Mouse (Mus musculus) hindbrain, embryonic 10.5 days (tissue): ENCODE data around the gene Hecw2. TPM values are rescaled to one million over a fixed set of nuclear protein-coding genes. Genes with fewer than 3 reads are reported as not detected.
A peak's percentile ranks its signal among the peaks of the same experiment; 100 is the strongest.

Experiments
- DNase-seq: peaks from one replicate; pipeline ENCODE4 v3.0.0-alpha.2; 2017; ENCODE audit warnings: low spot score
- H3K27ac ChIP-seq: fragments of 300-500 bp; sonication (generic); 2 replicates; pipeline ENCODE4 v1.5.1; 2016; ENCODE audit warnings: mild to moderate bottlenecking, moderate library complexity
- H3K27me3 ChIP-seq: fragments of 300-500 bp; sonication (generic); 2 replicates; pipeline ENCODE4 v1.6.1; 2016; ENCODE audit warnings: mild to moderate bottlenecking; ENCODE audit not compliant: poor library complexity, insufficient read depth, severe bottlenecking
- H3K36me3 ChIP-seq: fragments of 300-500 bp; sonication (generic); 2 replicates; pipeline ENCODE4 v1.6.1; 2016; ENCODE audit warnings: mild to moderate bottlenecking, moderate library complexity
- H3K4me1 ChIP-seq: fragments of 300-500 bp; sonication (generic); replicated peaks from 2 replicates; pipeline ENCODE4 v1.6.1; 2016; ENCODE audit warnings: mild to moderate bottlenecking
- H3K4me3 ChIP-seq: fragments of 300-500 bp; sonication (generic); 2 replicates; pipeline ENCODE4 v1.5.1; 2016; ENCODE audit warnings: mild to moderate bottlenecking, moderate library complexity
- H3K9me3 ChIP-seq: fragments of 300-500 bp; sonication (generic); 2 replicates; pipeline ENCODE4 v1.6.1; 2016; ENCODE audit warnings: mild to moderate bottlenecking, moderate library complexity
- WGBS: fragments of 180-500 bp; shearing (Covaris S2); methylation state at CpG from one replicate; pipeline ENCODE4 v1.1.7; 2016; 5-methylcytosine and 5-hydroxymethylcytosine counted together
- polyA plus RNA-seq: library from polyadenylated mRNA; unstranded; fragments of >200 nt; fragmentation: Nextera tagmentation; extraction: Ambion mirVana; gene quantifications from 2 replicates; pipeline ENCODE4 v1.2.1, GENCODE M21; 2016

Hecw2 gene
- polyA plus RNA-seq, 1 experiment from 2014 or later, result 5.1 TPM

GRCm38 (mm10) chr1:54005860-54006386, 189.0 kb downstream of the Hecw2 start:
- no peak overlapping the region for H3K27ac ChIP-seq
- no peaks in the 10 kb centered on the region for H3K4me1 ChIP-seq
- no peaks in the 10 kb centered on the region for H3K36me3 ChIP-seq
- WGBS, result 85% methylated on average over 5 of the region's 5 CpGs
- H3K27me3 ChIP-seq, result no peaks in the 10 kb centered on the region
- DNase-seq, result no peak
- no peak overlapping the region for H3K4me3 ChIP-seq
- no peaks in the 10 kb centered on the region for H3K9me3 ChIP-seq

DNA sequence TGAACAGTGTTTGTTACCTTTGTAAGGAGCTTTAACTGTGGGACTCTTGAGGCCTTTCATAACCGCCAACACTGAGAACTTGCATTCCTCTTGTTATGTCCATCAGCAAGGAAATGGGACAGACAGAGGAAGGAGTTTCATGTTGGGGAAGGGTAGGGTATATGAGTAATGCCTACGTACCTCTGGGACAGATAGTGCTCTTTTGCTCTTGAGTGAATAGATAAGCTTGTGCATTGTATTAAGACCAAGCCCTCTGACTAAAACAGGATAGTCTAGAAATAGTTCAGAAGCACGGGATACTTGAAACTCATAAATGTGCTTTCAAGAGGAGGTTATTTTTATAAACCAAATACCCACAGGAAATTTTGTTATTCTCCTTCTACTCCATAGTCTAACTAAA, 191.7 kb downstream of the Hecw2 start:
- no peaks in the 10 kb centered on the region for H3K4me1 ChIP-seq
- DNase-seq, result no peak
- no peak overlapping the region for H3K27ac ChIP-seq
- no peaks in the 10 kb centered on the region for H3K36me3 ChIP-seq
- H3K9me3 ChIP-seq, result no peaks in the 10 kb centered on the region
- no peak overlapping the region for H3K4me3 ChIP-seq
- H3K27me3 ChIP-seq, result no peaks in the 10 kb centered on the region
- WGBS, result 92% methylated on average over 3 of the region's 3 CpGs

DNA sequence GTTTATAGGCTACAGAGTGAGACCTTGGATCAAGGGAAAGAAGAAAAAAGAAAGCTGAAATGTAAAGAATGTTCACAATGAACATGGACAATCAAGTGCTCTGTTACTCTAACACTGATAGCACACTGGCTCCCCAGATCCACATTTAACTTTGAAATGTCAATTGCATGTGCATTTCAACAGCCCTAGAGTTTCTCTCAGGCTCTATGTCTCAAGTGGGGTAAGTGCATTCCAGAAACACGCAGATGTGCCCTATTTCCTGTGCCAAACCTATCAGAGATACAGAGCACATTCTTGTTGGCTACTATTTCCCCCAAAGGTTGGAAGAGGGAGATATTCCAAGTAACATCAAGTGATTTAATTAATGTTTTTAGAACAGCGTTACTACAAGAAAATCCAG, 192.9 kb downstream of the Hecw2 start:
- H3K9me3 ChIP-seq, result no peaks in the 10 kb centered on the region
- WGBS, result 91% methylated on average over 2 of the region's 2 CpGs
- no peaks in the 10 kb centered on the region for H3K36me3 ChIP-seq
- no peak for DNase-seq
- H3K27ac ChIP-seq, result no peak overlapping the region
- H3K4me1 ChIP-seq, result no peaks in the 10 kb centered on the region
- H3K4me3 ChIP-seq, result no peak overlapping the region
- no peaks in the 10 kb centered on the region for H3K27me3 ChIP-seq

DNA sequence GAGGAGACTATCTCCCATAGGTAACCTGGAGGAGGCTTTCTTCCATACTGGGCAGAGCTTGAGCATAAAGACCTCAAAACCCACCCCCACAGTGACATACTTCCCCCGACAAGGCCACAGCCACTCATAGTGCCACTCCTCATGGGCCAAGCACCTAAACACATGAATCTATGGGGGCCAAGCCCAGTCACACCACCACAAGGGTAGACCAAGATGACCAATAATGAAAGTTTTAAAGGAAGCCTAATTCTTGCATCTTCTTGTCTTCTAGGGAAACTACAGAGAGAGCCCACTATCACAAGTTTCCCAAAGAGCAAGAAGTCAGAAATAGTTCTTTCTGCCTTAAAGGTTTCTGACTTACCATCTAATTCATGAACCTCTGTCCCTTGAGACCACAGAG, 197.7 kb downstream of the Hecw2 start:
- Histone ChIP-seq H3K27ac (no peak overlapping the region), H3K4me3 (no peak overlapping the region), H3K9me3 (no peaks in the 10 kb centered on the region), H3K4me1 (no peaks in the 10 kb centered on the region), H3K27me3 (no peaks in the 10 kb centered on the region), H3K36me3 (no peaks in the 10 kb centered on the region)
- DNase-seq, result no peak
- WGBS, result 86% methylated on average over 1 of the region's 1 CpGs

DNA sequence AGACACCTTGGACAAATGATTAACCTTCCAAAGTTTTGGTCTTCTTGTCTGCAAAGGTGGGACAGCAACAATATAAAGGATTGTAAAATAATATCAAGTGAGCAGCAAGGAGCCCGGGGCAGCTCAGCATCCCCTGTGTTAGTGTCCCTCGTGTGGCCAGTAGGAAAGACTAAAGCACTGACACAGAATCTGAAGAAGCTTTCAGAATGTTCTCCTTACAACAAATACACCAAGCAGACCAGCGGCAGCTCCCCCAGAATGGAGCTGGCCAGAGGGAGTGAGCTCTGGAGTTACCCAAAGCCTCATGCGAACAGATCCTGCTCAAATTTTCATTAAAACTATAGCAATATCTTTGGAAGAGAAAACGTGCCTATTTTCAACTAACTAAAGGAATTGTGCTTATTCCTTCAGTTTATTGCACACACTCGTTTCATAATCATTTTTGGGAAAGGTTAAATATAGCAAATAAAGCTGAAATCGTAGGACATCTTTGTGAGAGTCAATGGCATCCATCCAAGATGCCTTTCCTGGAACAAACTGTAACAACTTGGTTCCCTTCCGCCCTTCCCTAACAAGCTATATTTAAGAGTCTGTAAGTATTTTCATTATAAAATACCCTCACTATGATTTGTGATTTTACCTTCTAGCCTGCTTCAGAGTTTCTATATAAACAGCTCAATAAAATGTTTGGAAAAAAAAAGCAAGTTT, 208.6 kb downstream of the Hecw2 start:
- no peak overlapping the region for H3K27ac ChIP-seq
- H3K4me1 ChIP-seq, result 0 out of 2 replicates have a peak, but pooled peaks cover 4% of the 10 kb centered on the region
- H3K9me3 ChIP-seq, result no peaks in the 10 kb centered on the region
- no peaks in the 10 kb centered on the region for H3K36me3 ChIP-seq
- 86% methylated on average over 8 of the region's 8 CpGs for WGBS
- DNase-seq, result no peak
- H3K27me3 ChIP-seq, result no peaks in the 10 kb centered on the region
- H3K4me3 ChIP-seq, result no peak overlapping the region

DNA sequence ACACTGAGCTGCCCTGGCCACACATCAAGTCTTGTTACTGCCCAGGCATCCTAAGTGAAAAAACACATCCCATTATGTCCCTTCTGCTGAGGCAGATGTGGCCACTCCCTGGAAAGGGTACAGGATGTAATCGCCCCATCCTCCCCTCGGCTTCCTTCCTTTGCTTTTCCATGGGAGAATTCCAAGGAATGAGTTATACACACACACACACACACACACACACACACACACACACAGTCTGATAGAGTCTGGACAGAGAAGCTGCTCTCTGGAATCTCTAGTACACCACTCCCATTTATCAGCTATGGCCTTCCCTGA, 216.5 kb downstream of the Hecw2 start:
- no peak overlapping the region for H3K4me3 ChIP-seq
- 78% methylated on average over 2 of the region's 2 CpGs for WGBS
- H3K27ac ChIP-seq, result 0 out of 2 replicates have a peak overlapping the region, but pooled peaks have one; percentile 17
- no peaks in the 10 kb centered on the region for H3K27me3 ChIP-seq
- H3K36me3 ChIP-seq, result no peaks in the 10 kb centered on the region
- H3K4me1 ChIP-seq, result 0 out of 2 replicates have a peak, but pooled peaks cover under 1% of the 10 kb centered on the region
- no peak for DNase-seq
- no peaks in the 10 kb centered on the region for H3K9me3 ChIP-seq

- Histone ChIP-seq H3K4me3 (no peak overlapping the region), H3K27ac (0 out of 2 replicates have a peak overlapping the region, but pooled peaks have one; percentile 17), H3K9me3 (no peaks in the 10 kb centered on the region), H3K36me3 (no peaks in the 10 kb centered on the region), H3K4me1 (no peaks in the 10 kb centered on the region), H3K27me3 (no peaks in the 10 kb centered on the region)
- DNase-seq, result no peak
- WGBS, result 82% methylated on average over 8 of the region's 8 CpGs
These were observed 217.0 kb downstream of the Hecw2 start for GRCm38 (mm10) chr1:53977806-53978513.

GRCm38 (mm10) chr1:53976721-53977120, 218.2 kb downstream of the Hecw2 start:
- H3K27me3 ChIP-seq, result no peaks in the 10 kb centered on the region
- H3K4me3 ChIP-seq, result no peak overlapping the region
- no peaks in the 10 kb centered on the region for H3K9me3 ChIP-seq
- DNase-seq, result no peak
- H3K36me3 ChIP-seq, result no peaks in the 10 kb centered on the region
- no peaks in the 10 kb centered on the region for H3K4me1 ChIP-seq
- WGBS, result 91% methylated on average over 5 of the region's 5 CpGs
- H3K27ac ChIP-seq, result no peak overlapping the region

DNA sequence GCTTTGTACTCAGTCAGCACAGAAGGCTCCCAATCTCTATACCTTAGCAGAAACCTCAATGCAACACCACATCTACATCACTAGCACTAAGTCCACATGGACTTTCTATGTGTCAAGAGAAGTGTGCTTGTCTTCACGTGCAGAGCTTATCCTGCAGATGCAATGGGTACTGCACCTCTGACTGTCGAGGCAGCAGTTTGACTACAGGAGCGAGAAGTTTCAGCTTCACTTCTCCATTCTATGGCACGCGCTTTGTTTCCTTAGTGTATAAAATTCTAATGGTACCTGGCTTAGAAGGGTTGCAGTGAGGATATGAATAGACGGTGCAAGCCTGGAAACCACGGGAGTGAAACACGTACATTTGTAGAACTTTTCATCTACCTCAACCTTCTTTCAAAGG, 218.9 kb downstream of the Hecw2 start:
- Histone ChIP-seq H3K27me3 (no peaks in the 10 kb centered on the region), H3K36me3 (no peaks in the 10 kb centered on the region), H3K4me1 (no peaks in the 10 kb centered on the region), H3K9me3 (no peaks in the 10 kb centered on the region), H3K4me3 (no peak overlapping the region), H3K27ac (no peak overlapping the region)
- WGBS, result 93% methylated on average over 8 of the region's 8 CpGs
- no peak for DNase-seq

GRCm38 (mm10) chr1:53974941-53975340, 220.0 kb downstream of the Hecw2 start:
- H3K9me3 ChIP-seq, result no peaks in the 10 kb centered on the region
- WGBS, result 73% methylated on average over 5 of the region's 5 CpGs
- no peak overlapping the region for H3K27ac ChIP-seq
- no peak overlapping the region for H3K4me3 ChIP-seq
- no peaks in the 10 kb centered on the region for H3K4me1 ChIP-seq
- no peaks in the 10 kb centered on the region for H3K36me3 ChIP-seq
- no peak for DNase-seq
- no peaks in the 10 kb centered on the region for H3K27me3 ChIP-seq

- WGBS, result 88% methylated on average over 5 of the region's 5 CpGs
These were observed 224.5 kb downstream of the Hecw2 start for GRCm38 (mm10) chr1:53970326-53970977.

GRCm38 (mm10) chr1:53952395-53952794, 242.6 kb downstream of the Hecw2 start:
- DNase-seq, result no peak
- Histone ChIP-seq H3K27ac (no peak overlapping the region), H3K9me3 (no peaks in the 10 kb centered on the region), H3K4me3 (no peak overlapping the region), H3K27me3 (no peaks in the 10 kb centered on the region), H3K4me1 (no peaks in the 10 kb centered on the region), H3K36me3 (no peaks in the 10 kb centered on the region)
- WGBS, result 89% methylated on average over 5 of the region's 5 CpGs

More at GRCm38 (mm10) chr1:53970326-53970977, 224.5 kb downstream of the Hecw2 start:
- H3K36me3 ChIP-seq, result no peaks in the 10 kb centered on the region
- no peaks in the 10 kb centered on the region for H3K4me1 ChIP-seq
- no peak overlapping the region for H3K27ac ChIP-seq
- no peaks in the 10 kb centered on the region for H3K27me3 ChIP-seq
- DNase-seq, result no peak
- H3K9me3 ChIP-seq, result no peaks in the 10 kb centered on the region
- no peak overlapping the region for H3K4me3 ChIP-seq

DNA sequence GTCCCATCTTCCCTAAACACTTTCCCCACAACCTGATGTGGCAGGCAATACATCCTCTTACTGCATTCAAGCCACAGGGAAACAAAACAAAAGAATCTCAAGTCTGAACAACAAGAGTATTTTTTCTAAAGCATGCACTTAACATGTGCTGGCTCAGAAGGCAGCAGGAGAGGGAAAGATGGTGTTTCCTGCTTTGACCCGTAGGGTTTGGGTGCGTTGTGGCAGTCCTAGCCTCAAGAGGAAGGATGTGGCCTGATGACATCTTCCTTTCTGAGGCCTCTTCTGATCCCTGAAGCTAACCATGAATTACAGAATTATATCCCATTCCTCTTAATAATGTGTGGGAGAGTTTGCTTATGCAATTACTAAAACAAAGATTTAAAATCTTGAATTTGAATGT, 249.2 kb downstream of the Hecw2 start:
- Histone ChIP-seq H3K36me3 (no peaks in the 10 kb centered on the region), H3K9me3 (no peaks in the 10 kb centered on the region), H3K27me3 (no peaks in the 10 kb centered on the region), H3K4me3 (no peak overlapping the region), H3K27ac (no peak overlapping the region), H3K4me1 (no peaks in the 10 kb centered on the region)
- 76% methylated on average over 2 of the region's 2 CpGs for WGBS
- DNase-seq, result no peak
